Mouse (Mus musculus) C2C12 (cell line): ENCODE measurements at regions not wholly inside any gene's neighbourhood (a gene's known extent, or its start where the extent isn't known, plus 50 kb on each side); places are given as distances from the start of the nearest gene placed in this dataset.

Experiments
- CEBPB ChIP-seq: IDR thresholded peaks from one replicate; pipeline ENCODE4 v1.6.1; 2011; ENCODE audit warnings: low read depth, mild to moderate bottlenecking, control low read depth, moderate library complexity
- CTCF ChIP-seq: IDR thresholded peaks from one replicate; pipeline ENCODE4 v1.5.1; 2011; ENCODE audit not compliant: control insufficient read depth, insufficient read depth, insufficient read length
- FOSL1 ChIP-seq: IDR thresholded peaks from one replicate; pipeline ENCODE4 v1.8.0; 2011; ENCODE audit warnings: mild to moderate bottlenecking, low read length; ENCODE audit not compliant: poor library complexity, insufficient read depth, severe bottlenecking
- MAX ChIP-seq: IDR thresholded peaks from one replicate; pipeline ENCODE4 v1.6.1; 2011; ENCODE audit warnings: mild to moderate bottlenecking, control low read depth
- MYOD1 ChIP-seq: IDR thresholded peaks from one replicate; pipeline ENCODE4 v1.6.1; 2011; ENCODE audit warnings: low read depth; ENCODE audit not compliant: control insufficient read depth, insufficient read length
- MYOG ChIP-seq: IDR thresholded peaks from one replicate; pipeline ENCODE4 v1.6.1; 2011; ENCODE audit not compliant: control insufficient read depth, insufficient read length; ENCODE audit errors: extremely low read depth
- USF1 ChIP-seq: IDR thresholded peaks from one replicate; pipeline ENCODE4 v1.6.1; 2011; ENCODE audit warnings: low read depth, mild to moderate bottlenecking, control low read depth, moderate library complexity

DNA sequence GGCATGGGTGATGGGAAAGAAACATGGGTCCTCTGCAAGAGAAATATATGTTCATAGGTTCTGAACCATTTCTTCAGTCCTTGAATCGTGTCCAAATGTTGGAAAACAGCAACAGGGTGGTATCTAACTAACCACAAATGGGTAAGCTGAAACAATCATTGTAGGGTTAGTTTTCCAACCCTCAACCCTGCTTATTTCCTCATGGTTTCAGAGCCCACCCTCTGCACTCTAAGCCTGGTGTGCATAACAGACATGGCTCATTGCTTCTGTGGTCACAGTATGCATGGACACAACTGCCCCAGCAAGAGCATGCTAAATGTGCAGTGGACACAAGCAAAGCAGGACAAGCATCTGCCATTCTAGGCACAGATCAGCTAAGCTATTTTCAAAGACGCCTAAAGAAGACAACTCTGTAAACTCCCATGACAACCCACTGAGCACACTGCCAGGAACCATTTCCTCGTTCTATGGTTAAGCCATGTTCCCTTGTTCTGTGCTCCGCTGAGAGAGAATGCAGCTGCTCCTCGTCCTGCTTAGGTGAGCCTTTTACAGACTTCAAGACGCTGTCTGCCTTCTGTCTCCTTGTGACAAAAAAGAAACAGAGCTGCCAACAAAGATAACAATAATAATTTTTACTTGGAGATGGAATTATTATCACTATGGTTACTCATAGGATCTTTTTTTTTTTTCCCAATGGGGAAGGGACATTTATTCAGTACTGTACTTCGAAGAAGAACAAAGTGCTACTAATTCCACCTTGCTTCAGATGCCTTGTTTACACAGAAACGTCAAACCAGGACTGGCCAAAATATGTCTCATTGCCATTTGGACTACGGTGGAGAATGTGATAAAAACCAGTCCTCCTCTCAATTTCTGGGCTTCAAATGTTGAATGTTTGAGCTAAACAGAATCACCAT, 363.8 kb downstream of the Pbx1 start:
- TF ChIP-seq USF1, result no peak
- no peak for TF ChIP-seq CTCF
- TF ChIP-seq CEBPB, result no peak
- no peak for TF ChIP-seq MAX
- TF ChIP-seq FOSL1, result no peak
- no peak for TF ChIP-seq MYOD1
- TF ChIP-seq MYOG, result no peak
